Mouse (Mus musculus) midbrain, embryonic 16.5 days (tissue): ENCODE measurements around the gene Trim15. TPM values are rescaled to one million over a fixed set of nuclear protein-coding genes. Genes with fewer than 3 reads are reported as not detected.

Source experiments
- ATAC-seq: fragments of 200-750 bp; cut with Nextera tagmentation; 2 replicates; pipeline ENCODE4 v1.8.0; 2017; ENCODE audit warnings: moderate TSS enrichment
- H3K27ac ChIP-seq: fragments of 300-500 bp; sonication (generic); 2 replicates; pipeline ENCODE4 v1.5.1; 2014; ENCODE audit warnings: mild to moderate bottlenecking, low read length, mixed read lengths
- H3K27me3 ChIP-seq: fragments of 300-500 bp; sonication (generic); 2 replicates; pipeline ENCODE4 v1.6.1; 2014; ENCODE audit warnings: low read depth, low read length, mixed read lengths; ENCODE audit not compliant: control insufficient read depth, insufficient read depth
- H3K36me3 ChIP-seq: fragments of 300-500 bp; sonication (generic); 2 replicates; pipeline ENCODE4 v1.6.1; 2014; ENCODE audit warnings: mild to moderate bottlenecking, low read length, moderate library complexity, mixed read lengths; ENCODE audit not compliant: control insufficient read depth, insufficient read depth
- H3K4me1 ChIP-seq: fragments of 300-500 bp; sonication (generic); 2 replicates; pipeline ENCODE4 v1.6.1; 2014; ENCODE audit warnings: mild to moderate bottlenecking, low read length, mixed read lengths; ENCODE audit not compliant: control insufficient read depth, insufficient read depth
- H3K4me2 ChIP-seq: fragments of 300-500 bp; sonication (generic); 2 replicates; pipeline ENCODE4 v1.6.1; 2014; ENCODE audit warnings: mild to moderate bottlenecking, low read length, mixed read lengths
- H3K4me3 ChIP-seq: fragments of 300-500 bp; sonication (generic); 2 replicates; pipeline ENCODE4 v1.5.1; 2014; ENCODE audit warnings: low read depth, mild to moderate bottlenecking, low read length, moderate library complexity, mixed read lengths
- H3K9ac ChIP-seq: fragments of 300-500 bp; sonication (generic); 2 replicates; pipeline ENCODE4 v1.6.1; 2014; ENCODE audit warnings: low read depth, low read length, mixed read lengths
- H3K9me3 ChIP-seq: fragments of 300-500 bp; sonication (generic); replicated peaks from 2 replicates; pipeline ENCODE4 v1.6.1; 2014; ENCODE audit warnings: mild to moderate bottlenecking, low read length, mixed read lengths; ENCODE audit not compliant: control insufficient read depth, poor library complexity, severe bottlenecking
- WGBS: fragments of 180-500 bp; shearing (Covaris S2); extraction: QIAGEN DNeasy Blood & Tissue Kit; methylation state at CpG from one replicate; pipeline ENCODE4 v1.1.7; 2014; 5-methylcytosine and 5-hydroxymethylcytosine counted together
- polyA plus RNA-seq: library from polyadenylated mRNA; unstranded; fragments of >200 nt; fragmentation: Nextera tagmentation; extraction: Ambion mirVana; gene quantifications from 2 replicates; pipeline ENCODE4 v1.2.1, GENCODE M21; 2015

The Trim15 gene
- 0.53 and 0.89 TPM in 2 replicates for polyA plus RNA-seq

- Histone ChIP-seq H3K27ac (no peak within 1 kb of the TSS), H3K9ac (peak within 1 kb of the TSS; percentile 56), H3K9me3 (no peaks in the 10 kb centered on the region), H3K4me2 (peak within 1 kb of the TSS; percentile 66), H3K27me3 (peaks cover 14% of the 10 kb centered on the region), H3K4me3 (peak within 1 kb of the TSS; percentile 37), H3K36me3 (no peaks in the 10 kb centered on the region), H3K4me1 (0 out of 2 replicates have a peak, but pooled peaks cover 3% of the 10 kb centered on the region)
- 22% methylated on average over 29 of the region's 29 CpGs for WGBS
- ATAC-seq = peak; percentile 44; the same call in 1 of the 2 replicates
Measured at GRCm38 (mm10) chr17:36866719-36867527, at the start of gene Trim15. Gene Trim15, minus strand, starts transcription at chr17:36867210.

DNA sequence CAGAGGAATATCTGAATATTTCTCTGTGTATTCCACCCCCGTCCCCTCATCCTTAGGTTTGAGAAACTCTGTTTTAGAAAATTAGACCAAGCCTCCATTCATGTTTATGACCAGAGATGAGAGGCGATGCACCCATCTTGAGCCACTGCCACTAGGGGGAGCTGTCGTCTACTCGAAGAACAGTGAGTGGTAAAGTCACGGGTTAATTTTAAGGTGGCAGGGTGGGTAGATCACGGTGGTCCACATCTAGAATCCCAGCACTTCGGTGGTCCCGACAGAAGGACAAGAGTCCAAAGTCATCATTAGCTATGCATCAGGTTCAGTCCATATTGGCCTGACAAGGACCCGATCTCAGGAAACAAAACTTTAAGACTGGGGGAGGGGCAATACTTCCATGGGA is 48.1 kb upstream of the Trim15 start:
- WGBS = 15% methylated on average over 9 of the region's 9 CpGs
- H3K4me2 ChIP-seq = no peak overlapping the region
- no peak for ATAC-seq

DNA sequence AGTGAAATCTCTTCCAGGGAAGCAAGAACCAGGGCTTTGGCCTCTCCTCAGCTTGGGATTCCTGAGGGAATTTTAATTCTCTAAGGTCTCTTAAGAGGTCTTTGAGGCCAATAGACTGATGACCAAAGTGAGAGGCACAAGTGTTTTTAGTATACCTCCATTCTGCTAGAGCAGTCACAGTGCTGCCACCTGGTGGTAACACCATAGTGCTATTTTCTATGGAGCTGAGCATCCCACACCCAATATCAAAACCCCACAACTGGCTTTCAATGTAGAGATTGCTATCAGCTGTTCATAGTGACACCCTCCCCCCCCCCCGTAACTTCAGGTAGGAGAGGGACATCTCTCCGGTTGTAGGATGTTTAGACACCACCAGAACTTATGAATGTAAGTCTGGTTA is 47.1 kb upstream of the Trim15 start:
- 12% methylated on average over 2 of the region's 2 CpGs for WGBS
- Histone ChIP-seq H3K4me2 (no peak overlapping the region), H3K27ac (no peak overlapping the region), H3K27me3 (no peaks in the 10 kb centered on the region), H3K4me1 (no peaks in the 10 kb centered on the region), H3K36me3 (no peaks in the 10 kb centered on the region), H3K9me3 (no peaks in the 10 kb centered on the region), H3K9ac (no peak overlapping the region), H3K4me3 (no peak overlapping the region)
- no peak for ATAC-seq

More for the DNA sequence above, 48.1 kb upstream of the Trim15 start:
- no peak overlapping the region for H3K4me3 ChIP-seq
- no peaks in the 10 kb centered on the region for H3K36me3 ChIP-seq
- H3K4me1 ChIP-seq = no peaks in the 10 kb centered on the region
- H3K27ac ChIP-seq = no peak overlapping the region
- no peaks in the 10 kb centered on the region for H3K27me3 ChIP-seq
- H3K9ac ChIP-seq = no peak overlapping the region
- no peaks in the 10 kb centered on the region for H3K9me3 ChIP-seq

- Histone ChIP-seq H3K36me3 (no peaks in the 10 kb centered on the region), H3K27me3 (no peaks in the 10 kb centered on the region), H3K4me2 (no peak overlapping the region), H3K4me1 (no peaks in the 10 kb centered on the region), H3K9ac (no peak overlapping the region), H3K9me3 (no peaks in the 10 kb centered on the region), H3K4me3 (no peak overlapping the region), H3K27ac (no peak overlapping the region)
- ATAC-seq = no peak
- 65% methylated on average over 2 of the region's 2 CpGs for WGBS
Measured at GRCm38 (mm10) chr17:36912031-36912430, 45.0 kb upstream of the Trim15 start.

DNA sequence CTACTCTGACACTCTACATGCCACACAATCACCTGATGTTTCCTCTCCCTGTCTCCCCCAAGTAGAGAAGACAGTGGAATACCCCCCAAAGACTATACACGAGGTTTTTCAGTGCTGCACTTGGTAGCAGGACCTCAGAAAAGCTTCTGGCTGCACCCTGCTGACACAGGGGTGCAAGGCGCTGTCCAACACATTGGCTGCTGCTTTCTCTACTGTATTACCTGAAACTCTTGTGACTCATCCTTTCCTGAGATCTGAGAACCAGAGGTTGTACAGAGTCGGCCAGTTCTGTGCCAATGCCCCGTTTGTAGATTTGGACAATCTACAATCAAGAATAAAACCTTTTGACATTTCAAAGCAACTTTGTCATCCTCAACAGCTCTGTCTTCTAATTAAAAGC is 42.8 kb upstream of the Trim15 start:
- no peak for ATAC-seq
- Histone ChIP-seq H3K9ac (no peak overlapping the region), H3K36me3 (no peaks in the 10 kb centered on the region), H3K4me3 (no peak overlapping the region), H3K27ac (no peak overlapping the region), H3K9me3 (no peaks in the 10 kb centered on the region), H3K4me1 (no peaks in the 10 kb centered on the region), H3K4me2 (no peak overlapping the region), H3K27me3 (no peaks in the 10 kb centered on the region)
- WGBS = 57% methylated on average over 4 of the region's 4 CpGs

DNA sequence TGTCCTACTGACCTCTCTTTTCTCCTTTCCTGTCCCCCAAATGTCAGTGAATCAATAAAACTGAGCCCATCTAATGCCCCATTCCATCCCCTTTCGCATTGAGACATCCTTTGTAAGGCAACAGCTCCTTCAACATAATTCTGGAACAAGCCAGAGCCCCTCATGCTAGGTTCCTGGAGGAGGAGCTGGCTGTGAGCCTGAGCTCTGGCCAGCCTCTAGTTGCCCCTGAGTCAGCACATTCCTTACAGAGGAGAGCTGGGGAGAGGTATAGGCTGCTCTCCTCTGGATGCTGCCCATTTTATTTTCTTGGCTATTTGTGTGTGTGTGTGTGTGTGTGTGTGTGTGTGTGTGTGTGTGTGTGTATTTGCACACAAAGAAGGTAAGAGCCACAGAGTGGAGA is 41.2 kb upstream of the Trim15 start:
- no peak overlapping the region for H3K4me2 ChIP-seq

GRCm38 (mm10) chr17:36903651-36904050 is 36.6 kb upstream of the Trim15 start:
- Histone ChIP-seq H3K4me1 (no peaks in the 10 kb centered on the region), H3K27me3 (no peaks in the 10 kb centered on the region), H3K9me3 (no peaks in the 10 kb centered on the region), H3K4me2 (no peak overlapping the region), H3K27ac (no peak overlapping the region), H3K4me3 (no peak overlapping the region), H3K36me3 (no peaks in the 10 kb centered on the region), H3K9ac (no peak overlapping the region)
- 77% methylated on average over 3 of the region's 3 CpGs for WGBS
- ATAC-seq = no peak

More for the DNA sequence above, 41.2 kb upstream of the Trim15 start:
- ATAC-seq = no peak
- no peaks in the 10 kb centered on the region for H3K36me3 ChIP-seq
- H3K27me3 ChIP-seq = no peaks in the 10 kb centered on the region
- 68% methylated on average over 1 of the region's 1 CpGs for WGBS
- no peak overlapping the region for H3K27ac ChIP-seq
- no peak overlapping the region for H3K9ac ChIP-seq
- H3K4me3 ChIP-seq = no peak overlapping the region
- no peaks in the 10 kb centered on the region for H3K4me1 ChIP-seq
- H3K9me3 ChIP-seq = no peaks in the 10 kb centered on the region

DNA sequence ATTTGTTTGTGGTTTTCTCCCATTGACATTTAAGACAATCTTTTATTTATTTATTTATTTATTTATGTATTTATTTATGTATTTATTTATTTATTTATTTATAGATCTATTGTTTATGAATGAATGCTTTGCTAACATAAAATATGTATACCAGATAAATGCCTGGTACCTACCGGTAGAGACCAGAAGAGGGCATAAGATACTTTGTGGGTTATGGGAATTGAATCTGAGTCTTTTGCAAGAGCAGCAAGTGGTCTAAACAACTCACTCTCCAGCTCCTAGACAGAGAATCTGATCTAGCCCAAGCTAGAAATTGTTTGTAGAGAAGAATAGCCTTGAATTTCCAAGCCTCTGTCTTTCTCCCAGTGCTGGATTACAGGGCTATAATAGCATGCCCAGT is 33.7 kb upstream of the Trim15 start:
- Histone ChIP-seq H3K27me3 (no peaks in the 10 kb centered on the region), H3K36me3 (no peaks in the 10 kb centered on the region), H3K9ac (no peak overlapping the region), H3K4me1 (no peaks in the 10 kb centered on the region), H3K27ac (no peak overlapping the region), H3K4me3 (no peak overlapping the region), H3K9me3 (no peaks in the 10 kb centered on the region), H3K4me2 (no peak overlapping the region)
- ATAC-seq = no peak
- 30% methylated on average over 1 of the region's 1 CpGs for WGBS

GRCm38 (mm10) chr17:36900001-36900400 is 33.0 kb upstream of the Trim15 start:
- no peak overlapping the region for H3K4me3 ChIP-seq
- no peaks in the 10 kb centered on the region for H3K9me3 ChIP-seq
- no peak overlapping the region for H3K9ac ChIP-seq
- no peaks in the 10 kb centered on the region for H3K36me3 ChIP-seq
- no peak for ATAC-seq
- H3K27ac ChIP-seq = no peak overlapping the region
- H3K4me1 ChIP-seq = no peaks in the 10 kb centered on the region
- H3K4me2 ChIP-seq = no peak overlapping the region
- WGBS = 92% methylated on average over 5 of the region's 5 CpGs
- H3K27me3 ChIP-seq = no peaks in the 10 kb centered on the region
